Mouse (Mus musculus) liver, embryonic 14.5 days (tissue): ENCODE results near the gene Smim26.

Source experiments
- CTCF ChIP-seq: IDR thresholded peaks from 2 replicates; pipeline ENCODE4 v1.5.1; 2016; ENCODE audit warnings: antibody characterized with exemption, low read depth, control low read depth
- EP300 ChIP-seq: IDR thresholded peaks from 2 replicates; pipeline ENCODE4 v1.6.1; 2016; ENCODE audit warnings: antibody characterized with exemption, low read depth

- TF ChIP-seq CTCF (peak; percentile 95), EP300 (no peak)
These were observed 41.9 kb downstream of the Smim26 start for GRCm38 (mm10) chr2:144635644-144636320.
